Mouse (Mus musculus) MEL (cell line): ENCODE results near the gene Cntn4. TPM values are rescaled to one million over a fixed set of nuclear protein-coding genes. Genes with fewer than 3 reads are reported as not detected.

Experiments used
- DNase-seq: peaks from one replicate; pipeline ENCODE4 v3.0.0; 2011; ENCODE audit warnings: low read depth, low spot score
- H3K27ac ChIP-seq: 2 replicates; pipeline ENCODE4 v1.5.1; 2012; ENCODE audit warnings: low read depth, mild to moderate bottlenecking, control low read depth, low read length, moderate library complexity; ENCODE audit not compliant: control insufficient read depth
- H3K27me3 ChIP-seq, 2 experiments: fragments of 150-350 bp in 1 of 2; sonication (generic) in 1 of 2; 2 replicates each; pipeline ENCODE4 v1.6.1; 2012; ENCODE audit warnings: low read length in 2 of 2, mild to moderate bottlenecking in 2 of 2, improper control_type of control experiment in 1 of 2, moderate library complexity in 1 of 2; ENCODE audit not compliant: insufficient read depth in 2 of 2, control insufficient read depth in 1 of 2
- H3K36me3 ChIP-seq, 2 experiments: 2 replicates each; pipeline ENCODE4 v1.6.1; 2012 to 2014; ENCODE audit warnings: low read length in 2 of 2, improper control_type of control experiment in 1 of 2, inconsistent platforms in 1 of 2, mild to moderate bottlenecking in 1 of 2; ENCODE audit not compliant: insufficient read depth in 2 of 2, control insufficient read depth in 1 of 2
- H3K4me1 ChIP-seq, 2 experiments: fragments of 150-350 bp in 1 of 2; sonication (generic) in 1 of 2; 2 replicates each; pipeline ENCODE4 v1.6.1; 2012; ENCODE audit warnings: low read length in 2 of 2, improper control_type of control experiment in 1 of 2, mild to moderate bottlenecking in 1 of 2; ENCODE audit not compliant: insufficient read depth in 2 of 2, control insufficient read depth in 1 of 2
- H3K4me3 ChIP-seq, 2 experiments: fragments of 150-350 bp in 1 of 2; sonication (generic) in 1 of 2; 2 replicates each; pipeline ENCODE4 v1.5.1; 2012; ENCODE audit warnings: low read depth in 2 of 2, low read length in 2 of 2, mild to moderate bottlenecking in 2 of 2, moderate library complexity in 2 of 2, control low read depth in 1 of 2, improper control_type of control experiment in 1 of 2; ENCODE audit not compliant: control insufficient read depth in 1 of 2, insufficient read depth in 1 of 2
- H3K79me2 ChIP-seq: 2 replicates; pipeline ENCODE4 v1.6.1; 2012; ENCODE audit warnings: mild to moderate bottlenecking, low read length, moderate library complexity; ENCODE audit not compliant: control insufficient read depth, poor library complexity, insufficient read depth
- H3K9ac ChIP-seq: 2 replicates; pipeline ENCODE4 v1.6.1; 2012; ENCODE audit warnings: low read depth, mild to moderate bottlenecking, control low read depth, low read length, moderate library complexity; ENCODE audit not compliant: control insufficient read depth, poor library complexity, severe bottlenecking
- H3K9me3 ChIP-seq: fragments of 150-350 bp; sonication (generic); replicated peaks from 2 replicates; pipeline ENCODE4 v1.6.1; 2012; ENCODE audit warnings: mild to moderate bottlenecking, low read length, improper control_type of control experiment, moderate library complexity; ENCODE audit not compliant: insufficient read depth
- CTCF ChIP-seq, 3 experiments: IDR thresholded peaks in 2 of 3; conservative IDR thresholded peaks in 1 of 3; 2 replicates each; pipeline ENCODE4 v1.5.1; 2011 to 2012; ENCODE audit warnings: low read length in 3 of 3, low read depth in 2 of 3, mild to moderate bottlenecking in 2 of 3, improper control_type of control experiment in 1 of 3, inconsistent platforms in 1 of 3, mixed read lengths in 1 of 3, moderate library complexity in 1 of 3; ENCODE audit not compliant: control insufficient read depth in 1 of 3, insufficient read depth in 1 of 3, poor library complexity in 1 of 3, severe bottlenecking in 1 of 3
- E2F4 ChIP-seq: IDR thresholded peaks from 2 replicates; pipeline ENCODE4 v1.6.1; 2011; ENCODE audit warnings: low read depth, low read length, improper control_type of control experiment, borderline replicate concordance
- ELF1 ChIP-seq: IDR thresholded peaks from 2 replicates; pipeline ENCODE4 v1.6.1; 2014; ENCODE audit warnings: low read depth, mild to moderate bottlenecking, inconsistent platforms, low read length, improper control_type of control experiment, moderate library complexity
- EP300 ChIP-seq, 2 experiments: IDR thresholded peaks; 2 replicates each; pipeline ENCODE4 v1.6.1; 2011; ENCODE audit warnings: improper control_type of control experiment in 2 of 2, low read length in 2 of 2, low read depth in 1 of 2, mild to moderate bottlenecking in 1 of 2
- ETS1 ChIP-seq: IDR thresholded peaks from 2 replicates; pipeline ENCODE4 v1.6.1; 2012; ENCODE audit warnings: low read depth, mild to moderate bottlenecking, inconsistent platforms, low read length, improper control_type of control experiment, moderate library complexity
- GABPA ChIP-seq: IDR thresholded peaks from 2 replicates; pipeline ENCODE4 v1.6.1; 2012; ENCODE audit warnings: low read depth, mild to moderate bottlenecking, inconsistent platforms, low read length, improper control_type of control experiment, moderate library complexity
- JUND ChIP-seq: IDR thresholded peaks from 2 replicates; pipeline ENCODE4 v1.6.1; 2011; ENCODE audit warnings: low read depth, mild to moderate bottlenecking, improper control_type of control experiment, low read length
- KAT2A ChIP-seq: conservative IDR thresholded peaks from 2 replicates; pipeline ENCODE4 v1.6.1; 2012; ENCODE audit warnings: low read depth, low read length, improper control_type of control experiment, inconsistent platforms
- MAZ ChIP-seq: IDR thresholded peaks from 2 replicates; pipeline ENCODE4 v1.6.1; 2012; ENCODE audit warnings: low read depth, mild to moderate bottlenecking, inconsistent platforms, low read length, improper control_type of control experiment
- MXI1 ChIP-seq: IDR thresholded peaks from 2 replicates; pipeline ENCODE4 v1.6.1; 2011; ENCODE audit warnings: mild to moderate bottlenecking, low read depth, low read length, improper control_type of control experiment
- NRF1 ChIP-seq: IDR thresholded peaks from 2 replicates; pipeline ENCODE4 v1.6.1; 2014; ENCODE audit warnings: low read depth, mild to moderate bottlenecking, inconsistent platforms, low read length, improper control_type of control experiment, moderate library complexity; ENCODE audit not compliant: poor library complexity, insufficient read depth, severe bottlenecking
- POLR2AphosphoS2 ChIP-seq: IDR thresholded peaks from 2 replicates; pipeline ENCODE4 v1.6.1; 2011; ENCODE audit warnings: low read length, improper control_type of control experiment
- POLR2AphosphoS5 ChIP-seq: IDR thresholded peaks from 2 replicates; pipeline ENCODE4 v1.6.1; 2012; ENCODE audit warnings: low read depth, borderline replicate concordance, mild to moderate bottlenecking, inconsistent platforms, low read length, moderate library complexity, mixed read lengths
- RCOR1 ChIP-seq: IDR thresholded peaks from 2 replicates; pipeline ENCODE4 v1.6.1; 2012; ENCODE audit warnings: low read depth, mild to moderate bottlenecking, inconsistent platforms, low read length, improper control_type of control experiment
- SMC3 ChIP-seq: IDR thresholded peaks from 2 replicates; pipeline ENCODE4 v1.6.1; 2011; ENCODE audit warnings: low read depth, low read length, improper control_type of control experiment
- TBP ChIP-seq: IDR thresholded peaks from 2 replicates; pipeline ENCODE4 v1.8.0; 2011; ENCODE audit warnings: low read depth, low read length, improper control_type of control experiment
- TCF12 ChIP-seq: IDR thresholded peaks from 2 replicates; pipeline ENCODE4 v1.6.1; 2014; ENCODE audit warnings: low read depth, mild to moderate bottlenecking, inconsistent platforms, low read length, improper control_type of control experiment, moderate library complexity
- UBTF ChIP-seq: IDR thresholded peaks from 2 replicates; pipeline ENCODE4 v1.6.1; 2012; ENCODE audit warnings: low read depth, mild to moderate bottlenecking, inconsistent platforms, low read length, improper control_type of control experiment, moderate library complexity, borderline replicate concordance; ENCODE audit not compliant: insufficient read depth
- ZC3H11A ChIP-seq: IDR thresholded peaks from 2 replicates; pipeline ENCODE4 v1.6.1; 2012; ENCODE audit warnings: low read depth, mild to moderate bottlenecking, inconsistent platforms, low read length, improper control_type of control experiment
- ZKSCAN1 ChIP-seq: IDR thresholded peaks from 2 replicates; pipeline ENCODE4 v1.6.1; 2012; ENCODE audit warnings: low read depth, mild to moderate bottlenecking, inconsistent platforms, low read length, improper control_type of control experiment, moderate library complexity
- ZNF384 ChIP-seq: IDR thresholded peaks from 2 replicates; pipeline ENCODE4 v1.6.1; 2012; ENCODE audit warnings: low read depth, mild to moderate bottlenecking, inconsistent platforms, low read length, improper control_type of control experiment
- polyA plus RNA-seq, 2 experiments: library from polyadenylated mRNA; stranded (reverse) in 1 of 2; unstranded in 1 of 2; fragments of >175 nt in 1 of 2; fragments of >200 nt in 1 of 2; gene quantifications; 2 replicates each; pipeline versions ENCODE4 v1.2.1 to v1.2.4; 2012; ENCODE audit warnings: low replicate concordance in 2 of 2, low read depth in 1 of 2; ENCODE audit not compliant: insufficient read length in 2 of 2, insufficient read depth in 1 of 2, missing spikeins in 1 of 2
- total RNA-seq: library from RNA; depleted of rRNA; stranded (reverse); fragments of 300-350 nt; gene quantifications from 2 replicates; pipeline ENCODE4 v1.2.3, GENCODE M21; 2012

Gene Cntn4
- total and polyA plus RNA-seq, 3 experiments = not detected

DNA sequence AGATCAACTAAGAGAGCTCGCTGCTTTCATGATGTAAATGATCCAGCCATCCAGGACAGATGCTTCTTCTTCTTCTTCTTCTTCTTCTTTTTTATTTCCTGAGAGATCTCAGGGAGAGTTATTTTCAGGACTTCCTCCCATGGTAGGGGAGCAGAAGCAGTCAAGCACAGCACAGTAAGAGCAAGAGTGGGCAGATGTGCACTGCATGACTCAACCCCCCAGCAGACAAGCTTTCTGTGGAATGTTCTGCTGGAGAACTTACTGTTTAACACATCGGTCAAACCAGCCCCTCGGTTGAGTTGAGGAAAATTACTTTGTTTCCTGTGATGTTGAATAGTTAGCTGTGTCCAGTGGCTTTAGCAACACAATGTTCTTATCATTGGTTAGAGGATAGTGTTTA is 731.2 kb downstream of the Cntn4 start:
- Histone ChIP-seq H3K9me3 (no peaks in the 10 kb centered on the region), H3K9ac (no peak overlapping the region), H3K4me3 (no peak overlapping the region), H3K79me2 (no peaks in the 10 kb centered on the region), H3K27me3 (no peaks in the 10 kb centered on the region), H3K4me1 (no peaks in the 10 kb centered on the region), H3K27ac (no peak overlapping the region), H3K36me3 (no peaks in the 10 kb centered on the region)
- DNase-seq = no peak
- TF ChIP-seq POLR2AphosphoS2 (no peak), TCF12 (no peak), NRF1 (no peak), RCOR1 (no peak), ZKSCAN1 (no peak), CTCF (IDR thresholded peaks at IDR 0.05 in 2 of 3, conservative IDR thresholded peaks at IDR 0.05 in 1 of 3; ENCODE audit: control insufficient read depth in 1 of 3, insufficient read depth in 1 of 3, low read depth in 2 of 3, low read length in 3 of 3, poor library complexity in 1 of 3, severe bottlenecking in 1 of 3) (no peak)

DNA sequence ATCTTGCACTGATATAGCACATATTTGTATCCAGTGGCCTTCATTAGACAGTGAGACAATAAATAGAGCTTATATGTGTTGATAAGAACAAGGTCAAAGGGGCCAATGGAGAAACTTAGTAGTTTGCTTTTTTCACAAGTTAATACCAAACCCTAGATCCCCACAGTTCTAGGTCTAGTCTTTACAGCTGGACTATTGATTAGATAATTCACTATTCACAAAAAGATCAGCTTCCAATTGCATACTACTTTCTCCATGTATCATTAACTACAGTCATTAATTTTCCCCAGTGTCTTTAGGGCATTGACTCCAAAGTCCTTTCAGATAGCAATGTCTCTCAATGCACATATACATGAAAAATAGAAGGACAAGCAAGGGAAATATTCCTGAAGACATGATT is 745.5 kb downstream of the Cntn4 start:
- TF ChIP-seq CTCF (IDR thresholded peaks at IDR 0.05 in 2 of 3, conservative IDR thresholded peaks at IDR 0.05 in 1 of 3; ENCODE audit: control insufficient read depth in 1 of 3, insufficient read depth in 1 of 3, low read depth in 2 of 3, low read length in 3 of 3, poor library complexity in 1 of 3, severe bottlenecking in 1 of 3) = no peak
- TF ChIP-seq E2F4 = no peak
- no peak for TF ChIP-seq JUND
- no peak for TF ChIP-seq POLR2AphosphoS2
- TF ChIP-seq ZNF384 = no peak
- TF ChIP-seq TBP = no peak
- no peak for TF ChIP-seq UBTF
- TF ChIP-seq MAZ = no peak
- TF ChIP-seq NRF1 = no peak
- TF ChIP-seq ZC3H11A = no peak
- TF ChIP-seq KAT2A = no peak
- TF ChIP-seq SMC3 = no peak
- no peak for TF ChIP-seq ELF1
- no peak for TF ChIP-seq EP300 (IDR thresholded peaks at IDR 0.05; ENCODE audit: low read depth in 1 of 2, low read length in 2 of 2)
- no peak for TF ChIP-seq MXI1
- TF ChIP-seq POLR2AphosphoS5 = no peak
- TF ChIP-seq ETS1 = no peak
- TF ChIP-seq GABPA = no peak
- H3K36me3 ChIP-seq = no peaks in the 10 kb centered on the region
- H3K4me1 ChIP-seq = no peaks in the 10 kb centered on the region
- no peaks in the 10 kb centered on the region for H3K9me3 ChIP-seq
- H3K27me3 ChIP-seq = no peaks in the 10 kb centered on the region
- no peak overlapping the region for H3K4me3 ChIP-seq
- no peak for DNase-seq
- no peaks in the 10 kb centered on the region for H3K79me2 ChIP-seq
- no peak overlapping the region for H3K9ac ChIP-seq
- H3K27ac ChIP-seq = no peak overlapping the region
